ENCODE assay signal across 8 mouse cellular contexts in the genomic region with DNA sequence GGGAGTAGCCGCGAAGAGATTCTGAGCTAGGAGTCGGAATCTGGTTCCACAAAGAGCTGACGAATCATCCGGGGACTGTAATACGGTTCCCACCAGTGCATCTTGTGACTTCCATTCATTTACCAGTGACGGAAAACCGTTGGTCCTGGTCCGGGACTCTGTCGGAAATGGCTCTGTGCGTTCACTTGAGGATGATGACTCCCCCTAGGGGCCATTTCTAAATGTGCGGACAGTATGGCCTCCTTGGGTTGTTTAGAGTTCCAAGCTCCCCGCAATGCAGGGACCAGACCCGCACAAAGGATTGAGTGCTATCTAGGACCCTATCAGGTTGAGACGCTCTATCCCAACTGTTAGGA. TPM values are rescaled to one million over a fixed set of nuclear protein-coding genes. Genes with fewer than 3 reads are reported as not detected.
A peak's percentile ranks its signal among the peaks of the same experiment; 100 is the strongest.
DNase-seq lines count a peak whose midpoint lies in the region; ATAC-seq and TF ChIP-seq lines count a peak whose summit lies in the region.

A gene (minus strand): TSS at position 155 of the 356 bp plus-strand sequence.

- peak within 1 kb of the TSS; percentile 84 for H3K9ac ChIP-seq in heart, embryonic 15.5 days
- H3K9ac ChIP-seq in liver, embryonic 13.5 days = peak within 1 kb of the TSS; percentile 90
- H3K9ac ChIP-seq in stomach, postnatal 0 days (ENCODE audit: low read length) = peak within 1 kb of the TSS; percentile 86

- H3K4me1 ChIP-seq in E14TG2a.4 (replicated peaks; ENCODE audit: low read depth, low read length) = peaks cover 36% of the 10 kb centered on the region
- no peaks in the 10 kb centered on the region for H3K4me1 ChIP-seq in brown adipose tissue, adult 24 weeks (ENCODE audit: control insufficient read depth, insufficient read depth, insufficient read length, low read length)
- peaks cover 12% of the 10 kb centered on the region for H3K4me1 ChIP-seq in heart, embryonic 15.5 days (replicated peaks)
- peaks cover 26% of the 10 kb centered on the region for H3K4me1 ChIP-seq in liver, embryonic 13.5 days (replicated peaks)
- H3K4me1 ChIP-seq in stomach, postnatal 0 days (replicated peaks; ENCODE audit: control insufficient read depth, insufficient read depth) = no peaks in the 10 kb centered on the region

- peak within 1 kb of the TSS; percentile 87 for H3K4me3 ChIP-seq in E14TG2a.4 (replicated peaks; ENCODE audit: low read length)
- H3K4me3 ChIP-seq in brown adipose tissue, adult 24 weeks (ENCODE audit: insufficient read depth, low read depth, low read length) = peak within 1 kb of the TSS; percentile 90
- H3K4me3 ChIP-seq in heart, embryonic 15.5 days = peak within 1 kb of the TSS; percentile 70
- H3K4me3 ChIP-seq in liver, embryonic 13.5 days (replicated peaks) = peak within 1 kb of the TSS; percentile 83
- peak within 1 kb of the TSS; percentile 66 for H3K4me3 ChIP-seq in stomach, postnatal 0 days (ENCODE audit: low read depth, low read length)

- peak; percentile 62 for TF ChIP-seq CTCF in E14TG2a.4 (conservative IDR thresholded peaks at IDR 0.05; ENCODE audit: low read length)
- peak; percentile 67 for TF ChIP-seq CTCF in stomach, postnatal 0 days (IDR thresholded peaks at IDR 0.05; ENCODE audit: low read depth)

- no peak for TF ChIP-seq EP300 in stomach, postnatal 0 days (optimal IDR thresholded peaks at IDR 0.05)

- peak within 1 kb of the TSS; percentile 92 for H3K27ac ChIP-seq in brown adipose tissue, adult 24 weeks (replicated peaks; ENCODE audit: low read depth, low read length)
- peak within 1 kb of the TSS; percentile 93 for H3K27ac ChIP-seq in heart, embryonic 15.5 days
- peak within 1 kb of the TSS; percentile 99 for H3K27ac ChIP-seq in liver, embryonic 13.5 days
- H3K27ac ChIP-seq in stomach, postnatal 0 days (replicated peaks) = peak within 1 kb of the TSS; percentile 91

- peak within 1 kb of the TSS; percentile 94 for H3K4me2 ChIP-seq in heart, embryonic 15.5 days
- peak within 1 kb of the TSS; percentile 98 for H3K4me2 ChIP-seq in liver, embryonic 13.5 days
- peak within 1 kb of the TSS; percentile 91 for H3K4me2 ChIP-seq in stomach, postnatal 0 days (replicated peaks; ENCODE audit: low read depth)

- under 1% methylated on average over 15 of the region's 15 CpGs for WGBS in heart, embryonic 15.5 days
- under 1% methylated on average over 15 of the region's 15 CpGs for WGBS in liver, embryonic 13.5 days (ENCODE audit: insufficient replicate concordance)
- WGBS in stomach, postnatal 0 days = under 1% methylated on average over 15 of the region's 15 CpGs

- H3K9me3 ChIP-seq in E14TG2a.4 (ENCODE audit: low read length) = no peaks in the 10 kb centered on the region
- no peaks in the 10 kb centered on the region for H3K9me3 ChIP-seq in heart, embryonic 15.5 days (replicated peaks)
- no peaks in the 10 kb centered on the region for H3K9me3 ChIP-seq in liver, embryonic 13.5 days (replicated peaks)
- H3K9me3 ChIP-seq in stomach, postnatal 0 days (ENCODE audit: control insufficient read depth, low read length) = no peaks in the 10 kb centered on the region

- ATAC-seq in heart, embryonic 15.5 days (replicated peaks; ENCODE audit: insufficient number of reproducible peaks, insufficient read depth, low FRiP score, low read depth) = peak; percentile 68
- peak; percentile 76 for ATAC-seq in liver, embryonic 13.5 days (ENCODE audit: low read depth)
- peak; percentile 83 for ATAC-seq in stomach, postnatal 0 days (ENCODE audit: low FRiP score, low TSS enrichment)

- DNase-seq in fibroblast of lung, adult 2 months (ENCODE audit: low read depth) = peak; percentile 82
- peak; percentile 88 for DNase-seq in kidney, postnatal 14 days
- peak; percentile 81 for DNase-seq in liver, embryonic 13.5 days
- DNase-seq in natural killer cell, adult 2 months (ENCODE audit: low spot score in 2 of 2) = peak; percentile 74 to 83
- DNase-seq in stomach, postnatal 0 days (ENCODE audit: low spot score) = peak; percentile 80

- H3K36me3 ChIP-seq in E14TG2a.4 (ENCODE audit: insufficient read depth, low read length) = peaks cover 30% of the 10 kb centered on the region
- H3K36me3 ChIP-seq in heart, embryonic 15.5 days = 0 out of 2 replicates have a peak, but pooled peaks cover 4% of the 10 kb centered on the region
- peaks cover 11% of the 10 kb centered on the region for H3K36me3 ChIP-seq in liver, embryonic 13.5 days
- H3K36me3 ChIP-seq in stomach, postnatal 0 days (ENCODE audit: control insufficient read depth, insufficient read depth, low read length) = peaks cover 3% of the 10 kb centered on the region; the same call in 1 of the 2 replicates

- H3K27me3 ChIP-seq in E14TG2a.4 (ENCODE audit: insufficient read depth, low read length) = no peaks in the 10 kb centered on the region
- H3K27me3 ChIP-seq in heart, embryonic 15.5 days = no peaks in the 10 kb centered on the region
- H3K27me3 ChIP-seq in liver, embryonic 13.5 days = no peaks in the 10 kb centered on the region
- H3K27me3 ChIP-seq in stomach, postnatal 0 days (ENCODE audit: control insufficient read depth, insufficient read depth, low read length) = no peaks in the 10 kb centered on the region

RNA-seq across cellular contexts. Expression of the gene that starts here (rescaled TPM):
- 45.8 and 62.3 TPM in 2 replicates for polyA plus RNA-seq in brown adipose tissue, adult 24 weeks (2012; ENCODE audit: insufficient read depth, insufficient read length, missing spikeins)
- 74.7 and 81.8 TPM in 2 replicates for polyA plus RNA-seq in heart, embryonic 15.5 days (2015; fragmentation: Nextera tagmentation; extraction: Ambion mirVana)
- 37.1 and 38.0 TPM in 2 replicates for polyA plus RNA-seq in liver, embryonic 13.5 days (2015; fragmentation: Nextera tagmentation; extraction: Ambion mirVana)
- 74.0 and 77.2 TPM in 2 replicates for polyA plus RNA-seq in stomach, postnatal 0 days (2015; fragmentation: Nextera tagmentation; extraction: Ambion mirVana)

Comparison
In these comparisons a context has a peak if more than half of its experiments do, and no peak if none do; other contexts are left out.
1. Peak in every context shown above with its lines: DNase-seq, ATAC-seq, H3K4me3 ChIP-seq and H3K27ac ChIP-seq.